Mouse (Mus musculus): ENCODE results near the gene Gmfb. TPM values are rescaled to one million over a fixed set of nuclear protein-coding genes. Genes with fewer than 3 reads are reported as not detected.

Gmfb gene
- polyA plus RNA-seq, 1 experiment from 2014 or later, result 79.6 TPM

GRCm38 (mm10) chr14:46803791-46804190 is 18.3 kb downstream of the Gmfb start:
- ATAC-seq (ENCODE audit: insufficient read depth) (no peak), DNase-seq (no peak)
- no peaks in the 10 kb centered on the region for H3K4me1 ChIP-seq (ENCODE audit: insufficient read depth)
- WGBS, result 76% methylated on average over 1 of the region's 1 CpGs
- H3K27me3 ChIP-seq (ENCODE audit: insufficient read depth, low read length), result no peaks in the 10 kb centered on the region
- no peak overlapping the region for H3K4me3 ChIP-seq (ENCODE audit: low read depth, low read length)
- H3K4me2 ChIP-seq, result no peak overlapping the region
- H3K9ac ChIP-seq, result no peak overlapping the region
- no peaks in the 10 kb centered on the region for H3K9me3 ChIP-seq (ENCODE audit: low read depth, low read length)
- no peak for TF ChIP-seq CTCF (IDR thresholded peaks at IDR 0.05; ENCODE audit: low read depth)
- H3K36me3 ChIP-seq (ENCODE audit: insufficient read depth), result peaks cover 17% of the 10 kb centered on the region
- no peak overlapping the region for H3K27ac ChIP-seq (ENCODE audit: low read depth)

DNA sequence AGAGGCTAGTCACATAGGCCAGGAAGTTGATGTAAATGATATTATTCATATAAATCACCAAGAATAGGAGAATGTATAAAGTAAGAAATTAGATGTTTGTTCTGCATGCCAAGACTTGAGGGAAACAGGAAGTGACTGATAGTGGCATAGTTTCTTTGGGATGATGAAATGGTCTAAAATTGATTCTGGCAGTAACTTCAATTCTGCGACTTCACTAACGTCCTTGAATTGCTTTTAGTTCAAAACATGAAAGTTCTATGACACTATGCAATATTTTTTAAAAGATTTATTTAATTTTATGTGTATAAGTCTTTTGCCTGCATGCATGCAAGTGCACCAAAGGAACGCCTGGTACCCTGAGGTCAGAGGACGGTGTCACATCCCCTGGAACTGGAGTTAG is 18.8 kb downstream of the Gmfb start:
- Histone ChIP-seq H3K36me3 (ENCODE audit: insufficient read depth) (peaks cover 14% of the 10 kb centered on the region), H3K9ac (no peak overlapping the region), H3K27me3 (ENCODE audit: insufficient read depth, low read length) (no peaks in the 10 kb centered on the region), H3K27ac (ENCODE audit: low read depth) (no peak overlapping the region), H3K9me3 (ENCODE audit: low read depth, low read length) (no peaks in the 10 kb centered on the region), H3K4me3 (ENCODE audit: low read depth, low read length) (no peak overlapping the region), H3K4me1 (ENCODE audit: insufficient read depth) (no peaks in the 10 kb centered on the region), H3K4me2 (no peak overlapping the region)
- no peak for DNase-seq
- TF ChIP-seq CTCF (IDR thresholded peaks at IDR 0.05; ENCODE audit: low read depth), result no peak
- 77% methylated on average over 4 of the region's 4 CpGs for WGBS
- no peak for ATAC-seq (ENCODE audit: insufficient read depth)

- Histone ChIP-seq H3K36me3 (ENCODE audit: insufficient read depth) (peaks cover 7% of the 10 kb centered on the region; the same call in 1 of the 2 replicates), H3K4me2 (no peak overlapping the region), H3K27me3 (ENCODE audit: insufficient read depth, low read length) (no peaks in the 10 kb centered on the region), H3K9me3 (ENCODE audit: low read depth, low read length) (no peaks in the 10 kb centered on the region), H3K9ac (no peak overlapping the region), H3K27ac (ENCODE audit: low read depth) (no peak overlapping the region), H3K4me3 (ENCODE audit: low read depth, low read length) (no peak overlapping the region), H3K4me1 (ENCODE audit: insufficient read depth) (no peaks in the 10 kb centered on the region)
- ATAC-seq (ENCODE audit: insufficient read depth) (no peak), DNase-seq (no peak)
- WGBS, result 78% methylated on average over 3 of the region's 3 CpGs
- no peak for TF ChIP-seq CTCF (IDR thresholded peaks at IDR 0.05; ENCODE audit: low read depth)
These were observed 21.2 kb downstream of the Gmfb start for GRCm38 (mm10) chr14:46800684-46801345.

GRCm38 (mm10) chr14:46794157-46794556 is 27.9 kb downstream of the Gmfb start:
- H3K4me2 ChIP-seq, result no peak overlapping the region
- TF ChIP-seq CTCF (IDR thresholded peaks at IDR 0.05; ENCODE audit: low read depth), result no peak
- H3K4me3 ChIP-seq (ENCODE audit: low read depth, low read length), result no peak overlapping the region
- no peak overlapping the region for H3K27ac ChIP-seq (ENCODE audit: low read depth)
- ATAC-seq (ENCODE audit: insufficient read depth) (no peak), DNase-seq (no peak)
- H3K27me3 ChIP-seq (ENCODE audit: insufficient read depth, low read length), result no peaks in the 10 kb centered on the region
- H3K9me3 ChIP-seq (ENCODE audit: low read depth, low read length), result no peaks in the 10 kb centered on the region
- no peaks in the 10 kb centered on the region for H3K36me3 ChIP-seq (ENCODE audit: insufficient read depth)
- no peak overlapping the region for H3K9ac ChIP-seq
- WGBS, result 85% methylated on average over 5 of the region's 5 CpGs
- H3K4me1 ChIP-seq (ENCODE audit: insufficient read depth), result no peaks in the 10 kb centered on the region

GRCm38 (mm10) chr14:46790723-46791122 is 31.3 kb downstream of the Gmfb start:
- no peaks in the 10 kb centered on the region for H3K9me3 ChIP-seq (ENCODE audit: low read depth, low read length)
- no peak overlapping the region for H3K9ac ChIP-seq
- H3K27me3 ChIP-seq (ENCODE audit: insufficient read depth, low read length), result no peaks in the 10 kb centered on the region
- no peaks in the 10 kb centered on the region for H3K36me3 ChIP-seq (ENCODE audit: insufficient read depth)
- TF ChIP-seq CTCF (IDR thresholded peaks at IDR 0.05; ENCODE audit: low read depth), result no peak
- ATAC-seq (ENCODE audit: insufficient read depth) (no peak), DNase-seq (no peak)
- H3K27ac ChIP-seq (ENCODE audit: low read depth), result no peak overlapping the region
- no peak overlapping the region for H3K4me2 ChIP-seq
- 92% methylated on average over 6 of the region's 6 CpGs for WGBS
- H3K4me3 ChIP-seq (ENCODE audit: low read depth, low read length), result no peak overlapping the region
- no peaks in the 10 kb centered on the region; the same call in 1 of the 2 replicates for H3K4me1 ChIP-seq (ENCODE audit: insufficient read depth)

- TF ChIP-seq CTCF (IDR thresholded peaks at IDR 0.05; ENCODE audit: low read depth), result peak; percentile 29
- no peaks in the 10 kb centered on the region; the same call in 1 of the 2 replicates for H3K4me1 ChIP-seq (ENCODE audit: insufficient read depth)
- no peak for DNase-seq
- 64% methylated on average over 4 of the region's 4 CpGs for WGBS
- H3K9ac ChIP-seq, result no peak overlapping the region
- H3K27ac ChIP-seq (ENCODE audit: low read depth), result no peak overlapping the region
- H3K9me3 ChIP-seq (ENCODE audit: low read depth, low read length), result no peaks in the 10 kb centered on the region
- no peak for ATAC-seq (ENCODE audit: insufficient read depth)
- no peaks in the 10 kb centered on the region for H3K27me3 ChIP-seq (ENCODE audit: insufficient read depth, low read length)
- H3K4me3 ChIP-seq (ENCODE audit: low read depth, low read length), result no peak overlapping the region
- no peaks in the 10 kb centered on the region for H3K36me3 ChIP-seq (ENCODE audit: insufficient read depth)
- H3K4me2 ChIP-seq, result no peak overlapping the region
These were observed 31.7 kb downstream of the Gmfb start for GRCm38 (mm10) chr14:46790303-46790702.

DNA sequence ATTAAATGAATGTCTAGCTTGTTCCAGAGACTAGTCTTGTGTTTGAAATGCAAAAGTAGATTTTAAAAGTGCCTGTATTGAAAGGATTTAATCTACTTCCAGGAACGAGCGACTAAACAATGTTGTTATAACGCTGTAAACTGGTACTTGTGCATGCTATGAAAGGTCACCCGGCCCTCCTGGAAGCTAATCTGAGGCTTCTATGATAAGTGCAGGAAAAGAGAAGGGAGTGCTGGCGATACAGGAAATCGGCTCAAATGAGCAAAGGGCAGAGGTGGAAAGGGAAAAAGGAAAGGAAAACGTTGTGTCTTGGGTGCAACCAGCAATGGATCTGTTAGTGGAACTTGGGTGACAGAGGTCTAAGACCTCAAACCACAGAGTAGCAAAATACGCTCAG is 33.5 kb downstream of the Gmfb start:
- 15% methylated on average over 8 of the region's 8 CpGs for WGBS
- Histone ChIP-seq H3K9me3 (ENCODE audit: low read depth, low read length) (no peaks in the 10 kb centered on the region), H3K27me3 (ENCODE audit: insufficient read depth, low read length) (no peaks in the 10 kb centered on the region), H3K9ac (peak overlapping the region; percentile 98), H3K4me1 (ENCODE audit: insufficient read depth) (no peaks in the 10 kb centered on the region; the same call in 1 of the 2 replicates), H3K27ac (ENCODE audit: low read depth) (no peak overlapping the region; the same call in none of the 2 replicates), H3K36me3 (ENCODE audit: insufficient read depth) (peaks cover 11% of the 10 kb centered on the region), H3K4me3 (ENCODE audit: low read depth, low read length) (peak overlapping the region; percentile 95), H3K4me2 (peak overlapping the region; percentile 68)
- ATAC-seq (ENCODE audit: insufficient read depth) (peak; percentile 9; the same call in 1 of the 2 replicates), DNase-seq (no peak)
- no peak for TF ChIP-seq CTCF (IDR thresholded peaks at IDR 0.05; ENCODE audit: low read depth)

Data from lung, embryonic 14.5 days (tissue).